Mouse (Mus musculus) midbrain, postnatal 0 days (tissue): ENCODE data around the gene Mthfd1l. TPM values are rescaled to one million over a fixed set of nuclear protein-coding genes. Genes with fewer than 3 reads are reported as not detected.
A peak's percentile ranks its signal among the peaks of the same experiment; 100 is the strongest.

ENCODE experiments used
- ATAC-seq: fragments of 200-750 bp; cut with Nextera tagmentation; 2 replicates; pipeline ENCODE4 v1.8.0; 2017; ENCODE audit warnings: moderate number of reproducible peaks, mild to moderate bottlenecking, moderate TSS enrichment, moderate library complexity; ENCODE audit not compliant: low FRiP score
- DNase-seq: peaks from one replicate; pipeline ENCODE4 v3.0.0-alpha.2; 2015; ENCODE audit warnings: low spot score
- H3K27ac ChIP-seq: fragments of 300-500 bp; sonication (generic); 2 replicates; pipeline ENCODE4 v1.5.1; 2014; ENCODE audit warnings: low read depth, mild to moderate bottlenecking, low read length, mixed read lengths
- H3K27me3 ChIP-seq: fragments of 300-500 bp; sonication (generic); 2 replicates; pipeline ENCODE4 v1.6.1; 2014; ENCODE audit warnings: low read length, control low read depth, mixed read lengths; ENCODE audit not compliant: insufficient read depth
- H3K36me3 ChIP-seq: fragments of 300-500 bp; sonication (generic); 2 replicates; pipeline ENCODE4 v1.6.1; 2014; ENCODE audit warnings: low read length, control low read depth, mixed read lengths; ENCODE audit not compliant: insufficient read depth
- H3K4me1 ChIP-seq: fragments of 300-500 bp; sonication (generic); 2 replicates; pipeline ENCODE4 v1.6.1; 2014; ENCODE audit warnings: mild to moderate bottlenecking, control low read depth, antibody characterized with exemption, low read length, mixed read lengths; ENCODE audit not compliant: insufficient read depth
- H3K4me2 ChIP-seq: fragments of 300-500 bp; sonication (generic); 2 replicates; pipeline ENCODE4 v1.6.1; 2014; ENCODE audit warnings: low read depth, mild to moderate bottlenecking, low read length, mixed read lengths; ENCODE audit not compliant: poor library complexity, severe bottlenecking
- H3K4me3 ChIP-seq: fragments of 300-500 bp; sonication (generic); 2 replicates; pipeline ENCODE4 v1.5.1; 2014; ENCODE audit warnings: low read depth, mild to moderate bottlenecking, low read length, moderate library complexity
- H3K9ac ChIP-seq: fragments of 300-500 bp; sonication (generic); replicated peaks from 2 replicates; pipeline ENCODE4 v1.6.1; 2014; ENCODE audit warnings: mild to moderate bottlenecking, low read length, moderate library complexity, mixed read lengths; ENCODE audit not compliant: poor library complexity, severe bottlenecking
- H3K9me3 ChIP-seq: fragments of 300-500 bp; sonication (generic); 2 replicates; pipeline ENCODE4 v1.6.1; 2016; ENCODE audit warnings: low read length, control low read depth
- CTCF ChIP-seq: IDR thresholded peaks from 2 replicates; pipeline ENCODE4 v1.5.1; 2016; ENCODE audit warnings: antibody characterized with exemption, mild to moderate bottlenecking
- WGBS: fragments of 180-500 bp; shearing (Covaris S2); extraction: QIAGEN DNeasy Blood & Tissue Kit; methylation state at CpG from one replicate; pipeline ENCODE4 v1.1.7; 2014; 5-methylcytosine and 5-hydroxymethylcytosine counted together
- polyA plus RNA-seq: library from polyadenylated mRNA; unstranded; fragments of >200 nt; fragmentation: Nextera tagmentation; extraction: Ambion mirVana; gene quantifications from 2 replicates; pipeline ENCODE4 v1.2.1, GENCODE M21; 2015
- total RNA-seq: library from RNA; depleted of rRNA; stranded (reverse); fragments of >200 nt; gene quantifications from 2 replicates; pipeline ENCODE4 v1.2.3, GENCODE M21; 2014

Gene Mthfd1l
- total and polyA plus RNA-seq, 2 experiments from 2014 or later = 7.9 to 9.2 TPM

DNA sequence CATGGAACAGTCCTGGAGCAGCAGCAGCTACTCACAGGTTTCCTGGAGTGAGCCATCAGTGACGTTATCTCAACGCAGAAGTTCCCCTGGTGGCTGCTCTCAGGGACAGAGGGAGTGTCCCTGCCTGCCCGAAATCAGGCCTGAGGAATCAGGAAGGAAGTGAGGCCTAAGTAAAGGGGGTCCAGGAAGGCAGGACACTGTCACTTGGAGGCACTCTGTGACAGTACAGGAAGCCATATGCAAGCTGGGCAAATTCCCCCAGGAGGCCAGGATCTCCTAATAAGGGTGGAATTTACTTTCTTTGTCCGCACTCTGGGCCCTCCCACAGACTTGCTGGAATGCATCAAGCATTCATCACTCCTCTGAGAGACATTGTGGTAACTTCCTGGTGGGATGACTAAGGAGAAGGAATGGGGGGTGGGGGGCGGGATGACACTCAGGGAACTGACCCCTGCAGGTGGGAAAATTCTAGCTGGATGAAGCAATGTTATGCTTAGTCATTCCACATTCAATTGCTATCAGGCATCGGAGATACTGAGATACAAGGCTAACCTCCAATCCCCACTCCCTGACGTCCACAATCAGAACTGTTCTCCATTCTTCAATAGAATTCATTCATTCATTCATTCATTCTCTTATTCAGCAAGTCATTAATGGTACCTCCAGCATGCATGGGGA, 134.9 kb downstream of the Mthfd1l start:
- Histone ChIP-seq H3K4me3 (no peak overlapping the region), H3K9me3 (no peaks in the 10 kb centered on the region), H3K4me2 (no peak overlapping the region), H3K27ac (no peak overlapping the region), H3K9ac (no peak overlapping the region), H3K4me1 (peaks cover 9% of the 10 kb centered on the region; the same call in 1 of the 2 replicates), H3K27me3 (no peaks in the 10 kb centered on the region), H3K36me3 (no peaks in the 10 kb centered on the region)
- ATAC-seq (no peak), DNase-seq (peak; percentile 24)
- TF ChIP-seq CTCF = no peak
- 38% methylated on average over 7 of the region's 7 CpGs for WGBS

DNA sequence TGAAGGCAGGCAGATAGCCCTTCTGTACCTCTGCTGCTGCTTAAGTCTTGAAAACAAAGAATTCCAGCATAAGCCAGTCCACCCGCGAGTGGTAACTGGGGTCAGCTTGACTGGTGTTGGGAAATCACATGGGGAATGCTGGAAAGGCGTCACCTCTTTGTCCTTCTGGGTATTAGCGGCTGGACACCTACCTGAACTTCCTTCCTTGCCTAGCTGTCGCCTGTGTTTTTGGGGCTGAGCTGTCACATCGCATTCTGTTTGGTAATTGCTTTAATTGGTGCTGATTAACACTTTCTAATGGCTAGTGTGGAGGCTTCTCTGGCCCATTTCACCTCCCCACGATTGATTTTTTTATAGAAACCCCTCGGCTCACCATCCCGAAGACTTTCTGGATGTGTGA, 135.5 kb downstream of the Mthfd1l start:
- H3K4me3 ChIP-seq = no peak overlapping the region
- WGBS = 83% methylated on average over 9 of the region's 9 CpGs
- no peak for TF ChIP-seq CTCF
- H3K4me2 ChIP-seq = no peak overlapping the region
- ATAC-seq = no peak
- no peaks in the 10 kb centered on the region for H3K36me3 ChIP-seq
- no peak overlapping the region for H3K9ac ChIP-seq
- H3K27ac ChIP-seq = no peak overlapping the region
- peaks cover 9% of the 10 kb centered on the region; the same call in 1 of the 2 replicates for H3K4me1 ChIP-seq
- DNase-seq = no peak
- H3K9me3 ChIP-seq = no peaks in the 10 kb centered on the region
- H3K27me3 ChIP-seq = no peaks in the 10 kb centered on the region

DNA sequence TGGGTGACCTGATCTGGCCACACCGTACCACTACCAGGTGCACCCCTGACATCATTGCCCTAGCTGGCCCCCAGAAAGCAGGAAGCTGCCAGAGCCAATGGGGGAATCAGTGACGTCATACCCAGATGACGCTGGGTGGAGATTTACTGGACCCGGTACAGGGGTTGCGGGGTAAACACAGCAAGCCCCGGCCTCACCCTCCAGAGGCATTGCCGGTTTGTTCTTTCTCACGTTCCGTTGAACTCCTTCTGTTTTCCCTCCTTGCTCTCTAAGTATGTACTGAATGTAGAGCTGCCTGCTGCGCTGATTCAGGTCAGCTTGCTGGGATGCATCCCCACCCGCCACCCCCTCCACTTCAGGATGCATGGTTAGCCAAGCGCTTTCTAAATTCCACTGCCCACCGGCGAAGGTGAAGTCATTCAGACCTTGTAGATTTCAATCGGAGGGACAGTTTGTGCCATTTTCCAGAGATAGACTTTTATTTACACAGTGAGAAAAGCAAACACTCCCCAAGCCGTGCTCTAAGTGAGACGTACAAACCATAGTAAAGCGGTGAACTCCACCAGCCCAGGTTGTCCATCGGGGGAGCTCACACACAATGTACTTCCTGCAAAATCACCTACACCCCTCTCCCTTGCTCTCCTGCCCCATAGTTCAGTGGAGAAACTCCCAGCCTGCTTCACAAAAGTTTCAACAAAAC, 138.3 kb downstream of the Mthfd1l start:
- Histone ChIP-seq H3K27ac (no peak overlapping the region), H3K27me3 (no peaks in the 10 kb centered on the region), H3K4me3 (no peak overlapping the region), H3K36me3 (no peaks in the 10 kb centered on the region), H3K9me3 (no peaks in the 10 kb centered on the region), H3K4me2 (no peak overlapping the region), H3K9ac (no peak overlapping the region), H3K4me1 (peaks cover 4% of the 10 kb centered on the region; the same call in 1 of the 2 replicates)
- WGBS = 73% methylated on average over 19 of the region's 19 CpGs
- DNase-seq (no peak), ATAC-seq (no peak)
- TF ChIP-seq CTCF = peak; percentile 17; the same call in 1 of the 2 replicates

DNA sequence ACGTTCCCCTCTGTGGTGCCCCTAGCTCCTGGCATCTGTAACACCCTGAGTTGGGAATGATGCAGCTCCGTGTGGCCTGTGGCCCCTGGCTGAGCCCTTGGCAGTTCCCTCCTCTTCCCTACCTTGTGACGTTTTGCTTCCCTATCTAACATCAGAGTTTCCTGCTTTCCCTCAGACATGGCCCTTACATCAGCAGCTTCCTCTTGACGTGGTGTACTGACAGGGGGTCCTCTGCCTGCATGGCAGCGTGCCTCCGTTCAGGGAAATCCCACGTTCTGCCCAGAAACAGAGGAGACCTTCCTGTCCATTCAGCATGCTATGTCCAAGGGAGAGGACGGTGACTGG, 138.8 kb downstream of the Mthfd1l start:
- ATAC-seq = no peak
- no peak overlapping the region for H3K9ac ChIP-seq
- DNase-seq = no peak
- no peak for TF ChIP-seq CTCF
- no peaks in the 10 kb centered on the region for H3K36me3 ChIP-seq
- no peaks in the 10 kb centered on the region for H3K9me3 ChIP-seq
- no peak overlapping the region for H3K4me2 ChIP-seq
- 74% methylated on average over 8 of the region's 8 CpGs for WGBS
- no peaks in the 10 kb centered on the region for H3K27me3 ChIP-seq
- no peak overlapping the region for H3K4me3 ChIP-seq
- H3K4me1 ChIP-seq = no peaks in the 10 kb centered on the region
- no peak overlapping the region for H3K27ac ChIP-seq

DNA sequence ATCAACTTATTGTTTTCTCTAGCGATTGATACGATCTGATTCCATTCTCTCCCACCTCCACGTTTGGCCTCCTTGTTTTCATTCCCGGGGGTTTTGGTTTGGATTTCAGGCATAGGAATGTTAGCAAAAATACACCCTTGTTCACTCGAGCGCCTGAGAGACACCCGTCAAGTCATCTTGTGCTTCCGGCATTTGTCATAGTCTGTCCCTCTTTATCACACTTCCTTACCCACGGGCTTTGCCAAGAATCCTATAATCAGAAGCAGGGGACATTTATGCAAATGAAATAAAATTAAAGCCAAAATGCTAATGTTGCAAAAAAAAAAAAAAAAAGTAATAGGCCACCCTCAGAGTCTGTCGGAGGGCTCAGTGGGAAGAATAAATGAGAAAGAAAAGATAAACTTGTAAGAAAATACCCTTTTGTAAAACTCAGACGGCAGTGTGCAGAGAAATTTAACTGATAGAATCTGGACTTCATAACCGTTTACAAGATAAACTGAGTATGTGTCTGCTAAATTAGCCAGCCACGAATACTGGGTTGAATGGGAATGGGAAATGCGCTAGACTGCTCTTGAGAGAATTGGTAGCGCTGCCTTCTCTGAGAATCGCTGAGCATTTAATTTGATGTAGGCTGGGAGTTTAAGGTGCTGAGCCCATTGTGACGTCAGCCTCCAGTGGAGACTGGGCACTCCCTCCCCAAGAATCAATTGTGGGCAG, 139.9 kb downstream of the Mthfd1l start:
- Histone ChIP-seq H3K27me3 (no peaks in the 10 kb centered on the region), H3K9ac (no peak overlapping the region), H3K36me3 (no peaks in the 10 kb centered on the region), H3K4me1 (no peaks in the 10 kb centered on the region), H3K27ac (no peak overlapping the region), H3K4me2 (no peak overlapping the region), H3K4me3 (no peak overlapping the region), H3K9me3 (no peaks in the 10 kb centered on the region)
- peak; percentile 18 for DNase-seq
- no peak for ATAC-seq
- no peak for TF ChIP-seq CTCF
- 46% methylated on average over 17 of the region's 17 CpGs for WGBS

DNA sequence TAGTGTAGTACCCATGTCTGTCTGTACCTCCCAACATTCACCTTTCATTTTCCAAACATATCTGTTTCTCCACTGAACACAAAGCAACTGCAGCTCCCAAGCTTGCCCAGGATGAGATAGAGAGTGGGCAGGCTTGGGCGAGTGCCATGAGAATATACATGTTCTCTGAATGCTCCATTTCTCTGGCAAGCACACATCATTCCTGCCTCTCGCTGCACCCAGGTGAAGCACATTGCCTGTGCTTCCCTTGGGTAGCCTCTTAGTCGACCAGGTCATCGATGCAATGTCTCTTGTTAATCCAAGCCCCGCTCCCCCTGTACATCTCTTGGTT, 140.4 kb downstream of the Mthfd1l start:
- TF ChIP-seq CTCF = no peak
- Histone ChIP-seq H3K9ac (no peak overlapping the region), H3K27ac (no peak overlapping the region), H3K9me3 (no peaks in the 10 kb centered on the region), H3K4me2 (no peak overlapping the region), H3K27me3 (no peaks in the 10 kb centered on the region), H3K4me3 (no peak overlapping the region), H3K4me1 (no peaks in the 10 kb centered on the region), H3K36me3 (no peaks in the 10 kb centered on the region)
- no peak for ATAC-seq
- 88% methylated on average over 5 of the region's 5 CpGs for WGBS
- no peak for DNase-seq
